Mouse (Mus musculus) CH12.LX (cell line): ENCODE results near the gene Trit1. TPM values are rescaled to one million over a fixed set of nuclear protein-coding genes. Genes with fewer than 3 reads are reported as not detected.
"Not testable (repeated sequence)": the region's sequence is repeated elsewhere in the genome, so short reads cannot be mapped to it uniquely, and the experiment has no call there.

Source experiments
- DNase-seq: peaks from one replicate; pipeline ENCODE4 v3.0.0-alpha.2; 2013; ENCODE audit errors: extremely low read depth
- H3K27ac ChIP-seq: 2 replicates; pipeline ENCODE4 v1.5.1; 2012; ENCODE audit warnings: low read depth, mild to moderate bottlenecking, control low read depth, moderate library complexity; ENCODE audit not compliant: insufficient read depth
- H3K27me3 ChIP-seq: replicated peaks from 2 replicates; pipeline ENCODE3; 2012; ENCODE audit warnings: inconsistent platforms
- H3K36me3 ChIP-seq, 2 experiments: replicated peaks in 1 of 2; 2 replicates each; pipeline versions ENCODE3 to v1.6.1; 2012; ENCODE audit warnings: inconsistent platforms in 1 of 2, low read length in 1 of 2, mild to moderate bottlenecking in 1 of 2, mixed read lengths in 1 of 2, moderate library complexity in 1 of 2; ENCODE audit not compliant: control insufficient read depth in 1 of 2, insufficient read depth in 1 of 2
- H3K4me1 ChIP-seq, 2 experiments: 2 replicates each; pipeline ENCODE4 v1.6.1; 2012; ENCODE audit warnings: inconsistent platforms in 1 of 2, moderate library complexity in 1 of 2; ENCODE audit not compliant: insufficient read depth in 2 of 2, control insufficient read depth in 1 of 2
- H3K4me2 ChIP-seq: 2 replicates; pipeline ENCODE4 v1.6.1; 2012; ENCODE audit warnings: low read depth, mild to moderate bottlenecking, control low read depth; ENCODE audit not compliant: poor library complexity, insufficient read depth, severe bottlenecking
- H3K4me3 ChIP-seq, 3 experiments: fragments of 150-350 bp in 1 of 3; sonication (generic) in 1 of 3; replicated peaks in 1 of 3; 2 replicates each; pipeline versions ENCODE3 to v1.5.1; 2011 to 2012; ENCODE audit warnings: low read depth in 2 of 3, low read length in 2 of 3, mild to moderate bottlenecking in 2 of 3, moderate library complexity in 2 of 3, control low read depth in 1 of 3, improper control_type of control experiment in 1 of 3, inconsistent platforms in 1 of 3, mixed read lengths in 1 of 3; ENCODE audit not compliant: poor library complexity in 1 of 3
- H3K79me2 ChIP-seq: replicated peaks from 2 replicates; pipeline ENCODE4 v1.6.1; 2012; ENCODE audit warnings: mild to moderate bottlenecking, moderate library complexity; ENCODE audit not compliant: control insufficient read depth, poor library complexity, insufficient read depth, severe bottlenecking; ENCODE audit errors: extremely low read depth
- H3K9ac ChIP-seq: 2 replicates; pipeline ENCODE4 v1.6.1; 2012; ENCODE audit warnings: low read depth, mild to moderate bottlenecking, control low read depth, moderate library complexity; ENCODE audit not compliant: insufficient read depth
- H3K9me3 ChIP-seq: replicated peaks from 2 replicates; pipeline ENCODE3; 2012; ENCODE audit warnings: low read length, inconsistent platforms, mixed read lengths
- BHLHE40 ChIP-seq: IDR thresholded peaks from 2 replicates; pipeline ENCODE4 v1.6.1; 2011; ENCODE audit warnings: mild to moderate bottlenecking, low read depth, low read length, improper control_type of control experiment
- CHD1 ChIP-seq: IDR thresholded peaks from 2 replicates; pipeline ENCODE4 v1.6.1; 2012; ENCODE audit warnings: low read depth, low read length, improper control_type of control experiment, inconsistent platforms
- CTCF ChIP-seq, 2 experiments: IDR thresholded peaks in 1 of 2; conservative IDR thresholded peaks in 1 of 2; 2 replicates each; pipeline ENCODE4 v1.5.1; 2011 to 2012; ENCODE audit warnings: low read depth in 2 of 2, low read length in 2 of 2, improper control_type of control experiment in 1 of 2, inconsistent platforms in 1 of 2, mild to moderate bottlenecking in 1 of 2, moderate library complexity in 1 of 2
- EP300 ChIP-seq: IDR thresholded peaks from 2 replicates; pipeline ENCODE4 v1.6.1; 2011; ENCODE audit warnings: low read length, improper control_type of control experiment
- GABPA ChIP-seq: IDR thresholded peaks from 2 replicates; pipeline ENCODE4 v1.6.1; 2012; ENCODE audit warnings: low read depth, low read length, improper control_type of control experiment, inconsistent platforms; ENCODE audit not compliant: insufficient replicate concordance
- HCFC1 ChIP-seq: IDR thresholded peaks from 2 replicates; pipeline ENCODE4 v1.6.1; 2012; ENCODE audit warnings: low read depth, mild to moderate bottlenecking, inconsistent platforms, low read length, improper control_type of control experiment
- IRF4 ChIP-seq: IDR thresholded peaks from 2 replicates; pipeline ENCODE4 v1.6.1; 2014; ENCODE audit warnings: low read depth, mild to moderate bottlenecking, inconsistent platforms, low read length, improper control_type of control experiment
- POLR2AphosphoS2 ChIP-seq: IDR thresholded peaks from 2 replicates; pipeline ENCODE4 v1.6.1; 2011; ENCODE audit warnings: low read depth, low read length, improper control_type of control experiment
- RAD21 ChIP-seq: IDR thresholded peaks from 2 replicates; pipeline ENCODE4 v1.6.1; 2011; ENCODE audit warnings: low read depth, mild to moderate bottlenecking, low read length, improper control_type of control experiment, moderate library complexity
- SIN3A ChIP-seq: IDR thresholded peaks from 2 replicates; pipeline ENCODE4 v1.6.1; 2012; ENCODE audit warnings: low read length, improper control_type of control experiment, inconsistent platforms
- SMC3 ChIP-seq: IDR thresholded peaks from 2 replicates; pipeline ENCODE4 v1.6.1; 2011; ENCODE audit warnings: low read depth, low read length, improper control_type of control experiment
- USF1 ChIP-seq: IDR thresholded peaks from 2 replicates; pipeline ENCODE4 v1.6.1; 2014; ENCODE audit warnings: low read depth, mild to moderate bottlenecking, inconsistent platforms, low read length, improper control_type of control experiment
- USF2 ChIP-seq: conservative IDR thresholded peaks from 2 replicates; pipeline ENCODE4 v1.6.1; 2011; ENCODE audit warnings: low read depth, low read length, improper control_type of control experiment
- ZKSCAN1 ChIP-seq: IDR thresholded peaks from 2 replicates; pipeline ENCODE4 v1.6.1; 2012; ENCODE audit warnings: low read depth, inconsistent platforms, low read length, improper control_type of control experiment, borderline replicate concordance
- dilution Hi-C: fragments of 300-500 bp; cut with MboI; formaldehyde crosslinking; loops from 2 replicates; pipeline ENCODE4 v1.14.3; 2020; ENCODE audit warnings: low sequenced_read_pairs; ENCODE audit not compliant: extremely low pct_unique_long_range_greater_than_20kb, extremely low pct_ligation_motif_present
- in situ Hi-C: fragments of 300-500 bp; cut with MboI; formaldehyde crosslinking; loops from 3 replicates; pipeline ENCODE4 v1.14.3; 2019; ENCODE audit warnings: low sequenced_read_pairs, low pct_ligation_motif_present, low pct_unique_long_range_greater_than_20kb, mixed read lengths
- polyA plus RNA-seq: library from polyadenylated mRNA; unstranded; fragments of >175 nt; gene quantifications from 2 replicates; pipeline ENCODE4 v1.2.1, GENCODE M21; 2012; ENCODE audit warnings: low read depth; ENCODE audit not compliant: insufficient read length
- total RNA-seq, 2 experiments: library from RNA; depleted of rRNA; stranded (reverse); fragments of 300-350 nt in 1 of 2; fragments of >200 nt in 1 of 2; gene quantifications; 2 replicates each; pipeline ENCODE4 v1.2.3; 2012 to 2014

Trit1 gene
- total and polyA plus RNA-seq, 3 experiments = 18.9 to 21.3 (median 19.8) TPM

DNA sequence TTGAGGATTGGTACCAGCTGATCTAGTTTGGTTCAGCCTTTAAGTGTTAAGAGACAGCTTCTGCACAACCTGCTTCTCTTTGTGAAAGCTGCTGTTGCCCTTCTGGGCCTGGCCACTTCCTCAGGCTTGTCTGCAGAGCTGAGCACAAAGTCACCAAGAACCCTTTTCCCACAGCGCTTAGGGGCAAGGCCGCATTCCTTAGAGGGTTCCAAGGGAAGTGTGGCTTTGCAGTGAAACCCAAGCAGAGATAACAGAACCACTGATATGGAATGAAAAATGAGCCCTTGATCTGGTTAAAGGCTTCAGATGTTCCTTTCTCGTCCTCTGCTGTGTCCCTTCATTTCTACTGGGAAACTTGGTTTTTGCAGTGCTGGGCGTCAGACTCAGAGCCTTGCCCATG lies 29.0 kb upstream of the Trit1 start:
- no peak for TF ChIP-seq GABPA
- no peak for TF ChIP-seq CHD1
- TF ChIP-seq IRF4 = no peak
- no peak for TF ChIP-seq ZKSCAN1
- no peak for TF ChIP-seq POLR2AphosphoS2
- no peak for TF ChIP-seq USF2
- Histone ChIP-seq H3K9me3 (no peaks in the 10 kb centered on the region), H3K79me2 (no peaks in the 10 kb centered on the region), H3K9ac (no peak overlapping the region), H3K4me2 (no peak overlapping the region), H3K27me3 (no peaks in the 10 kb centered on the region), H3K4me1 (peaks cover 0 to 14% of the 10 kb centered on the region in 2 experiments; a peak in 2 of 4 replicates), H3K27ac (no peak overlapping the region), H3K36me3 (no peaks in the 10 kb centered on the region), H3K4me3 (no peak overlapping the region)
- DNase-seq = no peak
- in situ Hi-C loops (loop anchor here (10.0 kb wide), 1 partner anchor 73 kb away; no protein-coding TSS in a partner anchor), dilution Hi-C loops (no loop called here)

DNA sequence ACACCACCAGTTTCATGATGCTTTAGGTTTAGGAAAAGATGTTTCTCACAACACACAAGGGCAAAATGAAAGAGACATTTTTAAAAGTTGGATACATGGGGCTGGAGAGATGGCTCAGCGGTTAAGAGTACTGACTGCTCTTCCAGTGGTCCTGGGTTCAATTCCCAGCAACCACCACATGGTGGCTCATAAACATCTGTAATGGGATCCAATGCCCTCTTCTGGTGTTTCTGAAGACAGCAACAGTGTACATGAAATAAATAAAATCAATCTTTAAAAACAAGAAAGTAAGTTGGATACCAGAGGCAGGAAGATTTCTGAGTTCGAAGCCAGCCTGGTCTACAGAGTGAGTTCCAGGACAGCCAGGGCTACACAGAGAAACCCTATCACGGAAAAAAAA lies 28.4 kb upstream of the Trit1 start:
- H3K27me3 ChIP-seq, H3K27ac ChIP-seq, dilution Hi-C loops, H3K4me2 ChIP-seq, H3K9me3 ChIP-seq, H3K36me3 ChIP-seq, H3K79me2 ChIP-seq, H3K9ac ChIP-seq, H3K4me3 ChIP-seq: not testable (repeated sequence)
- peak in 1 of 2 experiments; percentile 90; a peak in 3 of 4 replicates for TF ChIP-seq CTCF (conservative IDR thresholded peaks at IDR 0.05 in 1 of 2, IDR thresholded peaks at IDR 0.05 in 1 of 2; ENCODE audit: low read depth in 2 of 2, low read length in 2 of 2)
- TF ChIP-seq RAD21 = peak; percentile 30
- TF ChIP-seq SMC3 = peak; percentile 72
- H3K4me1 ChIP-seq = peaks cover 0 to 14% of the 10 kb centered on the region in 2 experiments; a peak in 2 of 4 replicates
- in situ Hi-C loops = loop anchor here (10.0 kb wide), 1 partner anchor 73 kb away; no protein-coding TSS in a partner anchor
- DNase-seq = peak; percentile 33

DNA sequence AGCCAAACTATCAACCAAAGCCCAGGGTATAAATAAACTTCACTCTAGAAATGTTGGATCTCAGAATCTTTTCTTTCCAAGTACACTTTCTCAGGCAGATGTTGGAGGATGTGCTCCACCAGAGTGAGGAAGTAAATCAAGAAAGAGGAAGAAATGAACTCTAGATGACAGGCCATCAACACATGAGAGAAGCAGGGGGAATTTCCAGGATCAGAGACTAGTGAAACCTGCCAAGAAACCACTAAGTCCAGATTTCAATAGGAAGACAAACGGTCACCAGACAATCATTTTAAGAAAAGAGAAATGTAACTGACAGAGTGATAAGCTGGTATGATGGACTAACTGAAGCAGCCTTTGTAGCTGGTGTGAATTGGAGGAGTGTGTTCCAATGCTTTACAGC lies 25.2 kb upstream of the Trit1 start:
- peak; percentile 55 for DNase-seq
- dilution Hi-C loops (no loop called here), in situ Hi-C loops (no loop called here)

More for the DNA sequence above, 25.2 kb upstream of the Trit1 start:
- H3K36me3 ChIP-seq = no peaks in the 10 kb centered on the region
- H3K27ac ChIP-seq = no peak overlapping the region
- no peaks in the 10 kb centered on the region for H3K79me2 ChIP-seq
- H3K4me2 ChIP-seq = no peak overlapping the region
- H3K4me3 ChIP-seq = no peak overlapping the region
- H3K27me3 ChIP-seq = peaks cover 5% of the 10 kb centered on the region
- H3K4me1 ChIP-seq = peaks cover 0 to 17% of the 10 kb centered on the region in 2 experiments; a peak in 2 of 4 replicates
- no peaks in the 10 kb centered on the region for H3K9me3 ChIP-seq
- no peak overlapping the region for H3K9ac ChIP-seq
- peak; percentile 46; the same call in 1 of the 2 replicates for TF ChIP-seq SIN3A
- TF ChIP-seq EP300 = peak; percentile 61
- peak; percentile 27; the same call in 1 of the 2 replicates for TF ChIP-seq IRF4
- no peak for TF ChIP-seq HCFC1
- TF ChIP-seq USF1 = no peak
- TF ChIP-seq BHLHE40 = peak; percentile 52
- TF ChIP-seq, all 38 proteins: peak for 4
